Mouse (Mus musculus) heart, adult 18-20 months (tissue): Measurements from ENCODE around the gene Mcee. TPM values are rescaled to one million over a fixed set of nuclear protein-coding genes. Genes with fewer than 3 reads are reported as not detected.

ENCODE experiments used
- DNase-seq, 2 experiments: peaks; one replicate each; pipeline ENCODE4 v3.0.0; 2021 to 2022; ENCODE audit warnings: mixed read lengths in 1 of 2
- total RNA-seq, 2 experiments: library from RNA; stranded (reverse); gene quantifications; 2 replicates each; pipeline ENCODE4 v1.2.3; 2021

Gene Mcee
- total RNA-seq, 2 experiments from 2014 or later: 169 to 199 TPM

GRCm38 (mm10) chr7:64424861-64425260 lies 32.5 kb downstream of the Mcee start:
- DNase-seq: no peak

GRCm38 (mm10) chr7:64439595-64440518 lies 47.5 kb downstream of the Mcee start:
- DNase-seq: no peak

- no peak for DNase-seq
Measured at GRCm38 (mm10) chr7:64440519-64440918, 48.1 kb downstream of the Mcee start.

GRCm38 (mm10) chr7:64450631-64451030 lies 58.2 kb downstream of the Mcee start:
- no peak for DNase-seq

GRCm38 (mm10) chr7:64451441-64451840 lies 59.0 kb downstream of the Mcee start:
- no peak for DNase-seq

GRCm38 (mm10) chr7:64451861-64452382 lies 59.5 kb downstream of the Mcee start:
- no peak for DNase-seq

GRCm38 (mm10) chr7:64452471-64453222 lies 60.2 kb downstream of the Mcee start:
- no peak for DNase-seq

GRCm38 (mm10) chr7:64456176-64456575 lies 63.8 kb downstream of the Mcee start:
- DNase-seq: no peak

GRCm38 (mm10) chr7:64456676-64457075 lies 64.3 kb downstream of the Mcee start:
- DNase-seq: no peak

- no peak for DNase-seq
Measured at GRCm38 (mm10) chr7:64457811-64458210, 65.4 kb downstream of the Mcee start.

Other genes starting within 250 kb of the Mcee start
- under 1 TPM in 1 of 2 experiments, not detected in 1; 0.28 TPM for gene Trpm1, start 238.8 kb upstream of the Mcee start, total RNA-seq
- gene Mtmr10, start 105.0 kb upstream of the Mcee start, total RNA-seq: 10 to 100 TPM; 14.2 to 14.3 TPM
- 10 to 100 TPM in 1 of 2 experiments, 1 to 10 TPM in 1; 8.9 to 10.1 TPM for gene Fan1, start 18.5 kb upstream of the Mcee start, total RNA-seq
- 10 to 100 TPM; 11.9 to 13.5 TPM for gene Mphosph10, start 339 bp upstream of the Mcee start, total RNA-seq
- gene Apba2, start 109.1 kb downstream of the Mcee start, total RNA-seq: under 1 TPM; 0.35 to 0.59 TPM